Mouse (Mus musculus) CH12.LX (cell line): Measurements from ENCODE around the gene Gm20388. TPM values are rescaled to one million over a fixed set of nuclear protein-coding genes. Genes with fewer than 3 reads are reported as not detected.

Source experiments
- DNase-seq: peaks from one replicate; pipeline ENCODE4 v3.0.0-alpha.2; 2013; ENCODE audit errors: extremely low read depth
- H3K27ac ChIP-seq: 2 replicates; pipeline ENCODE4 v1.5.1; 2012; ENCODE audit warnings: low read depth, mild to moderate bottlenecking, control low read depth, moderate library complexity; ENCODE audit not compliant: insufficient read depth
- H3K27me3 ChIP-seq: replicated peaks from 2 replicates; pipeline ENCODE3; 2012; ENCODE audit warnings: inconsistent platforms
- H3K36me3 ChIP-seq, 2 experiments: replicated peaks in 1 of 2; 2 replicates each; pipeline versions ENCODE3 to v1.6.1; 2012; ENCODE audit warnings: inconsistent platforms in 1 of 2, low read length in 1 of 2, mild to moderate bottlenecking in 1 of 2, mixed read lengths in 1 of 2, moderate library complexity in 1 of 2; ENCODE audit not compliant: control insufficient read depth in 1 of 2, insufficient read depth in 1 of 2
- H3K4me1 ChIP-seq, 2 experiments: 2 replicates each; pipeline ENCODE4 v1.6.1; 2012; ENCODE audit warnings: inconsistent platforms in 1 of 2, moderate library complexity in 1 of 2; ENCODE audit not compliant: insufficient read depth in 2 of 2, control insufficient read depth in 1 of 2
- H3K4me2 ChIP-seq: 2 replicates; pipeline ENCODE4 v1.6.1; 2012; ENCODE audit warnings: low read depth, mild to moderate bottlenecking, control low read depth; ENCODE audit not compliant: poor library complexity, insufficient read depth, severe bottlenecking
- H3K4me3 ChIP-seq, 3 experiments: fragments of 150-350 bp in 1 of 3; sonication (generic) in 1 of 3; replicated peaks in 1 of 3; 2 replicates each; pipeline versions ENCODE3 to v1.5.1; 2011 to 2012; ENCODE audit warnings: low read depth in 2 of 3, low read length in 2 of 3, mild to moderate bottlenecking in 2 of 3, moderate library complexity in 2 of 3, control low read depth in 1 of 3, improper control_type of control experiment in 1 of 3, inconsistent platforms in 1 of 3, mixed read lengths in 1 of 3; ENCODE audit not compliant: poor library complexity in 1 of 3
- H3K79me2 ChIP-seq: replicated peaks from 2 replicates; pipeline ENCODE4 v1.6.1; 2012; ENCODE audit warnings: mild to moderate bottlenecking, moderate library complexity; ENCODE audit not compliant: control insufficient read depth, poor library complexity, insufficient read depth, severe bottlenecking; ENCODE audit errors: extremely low read depth
- H3K9ac ChIP-seq: 2 replicates; pipeline ENCODE4 v1.6.1; 2012; ENCODE audit warnings: low read depth, mild to moderate bottlenecking, control low read depth, moderate library complexity; ENCODE audit not compliant: insufficient read depth
- H3K9me3 ChIP-seq: replicated peaks from 2 replicates; pipeline ENCODE3; 2012; ENCODE audit warnings: low read length, inconsistent platforms, mixed read lengths
- CTCF ChIP-seq, 2 experiments: IDR thresholded peaks in 1 of 2; conservative IDR thresholded peaks in 1 of 2; 2 replicates each; pipeline ENCODE4 v1.5.1; 2011 to 2012; ENCODE audit warnings: low read depth in 2 of 2, low read length in 2 of 2, improper control_type of control experiment in 1 of 2, inconsistent platforms in 1 of 2, mild to moderate bottlenecking in 1 of 2, moderate library complexity in 1 of 2
- ELF1 ChIP-seq: IDR thresholded peaks from 2 replicates; pipeline ENCODE4 v1.6.1; 2014; ENCODE audit warnings: low read depth, mild to moderate bottlenecking, inconsistent platforms, low read length, improper control_type of control experiment
- ETS1 ChIP-seq: conservative IDR thresholded peaks from 2 replicates; pipeline ENCODE4 v1.6.1; 2012; ENCODE audit warnings: low read depth, mild to moderate bottlenecking, inconsistent platforms, low read length, improper control_type of control experiment, moderate library complexity
- HCFC1 ChIP-seq: IDR thresholded peaks from 2 replicates; pipeline ENCODE4 v1.6.1; 2012; ENCODE audit warnings: low read depth, mild to moderate bottlenecking, inconsistent platforms, low read length, improper control_type of control experiment
- JUND ChIP-seq: conservative IDR thresholded peaks from 2 replicates; pipeline ENCODE4 v1.6.1; 2011; ENCODE audit warnings: low read depth, low read length, improper control_type of control experiment
- MAFK ChIP-seq: IDR thresholded peaks from 2 replicates; pipeline ENCODE4 v1.6.1; 2011; ENCODE audit warnings: low read length, improper control_type of control experiment; ENCODE audit not compliant: insufficient replicate concordance
- MAX ChIP-seq: IDR thresholded peaks from 2 replicates; pipeline ENCODE4 v1.6.1; 2011; ENCODE audit warnings: low read length, improper control_type of control experiment
- MAZ ChIP-seq: IDR thresholded peaks from 2 replicates; pipeline ENCODE4 v1.6.1; 2012; ENCODE audit warnings: low read depth, mild to moderate bottlenecking, inconsistent platforms, low read length, improper control_type of control experiment, moderate library complexity
- MEF2A ChIP-seq: IDR thresholded peaks from 2 replicates; pipeline ENCODE4 v1.6.1; 2014; ENCODE audit warnings: low read depth, mild to moderate bottlenecking, inconsistent platforms, low read length, improper control_type of control experiment, borderline replicate concordance
- MXI1 ChIP-seq: IDR thresholded peaks from 2 replicates; pipeline ENCODE4 v1.6.1; 2011; ENCODE audit warnings: mild to moderate bottlenecking, low read depth, low read length, improper control_type of control experiment
- PAX5 ChIP-seq: IDR thresholded peaks from 2 replicates; pipeline ENCODE4 v1.6.1; 2012; ENCODE audit warnings: low read length, inconsistent platforms, mixed read lengths
- POLR2A ChIP-seq: IDR thresholded peaks from 2 replicates; pipeline ENCODE4 v1.6.1; 2011; ENCODE audit warnings: low read depth, mild to moderate bottlenecking, improper control_type of control experiment, low read length
- POLR2AphosphoS2 ChIP-seq: IDR thresholded peaks from 2 replicates; pipeline ENCODE4 v1.6.1; 2011; ENCODE audit warnings: low read depth, low read length, improper control_type of control experiment
- RAD21 ChIP-seq: IDR thresholded peaks from 2 replicates; pipeline ENCODE4 v1.6.1; 2011; ENCODE audit warnings: low read depth, mild to moderate bottlenecking, low read length, improper control_type of control experiment, moderate library complexity
- SIN3A ChIP-seq: IDR thresholded peaks from 2 replicates; pipeline ENCODE4 v1.6.1; 2012; ENCODE audit warnings: low read length, improper control_type of control experiment, inconsistent platforms
- SMC3 ChIP-seq: IDR thresholded peaks from 2 replicates; pipeline ENCODE4 v1.6.1; 2011; ENCODE audit warnings: low read depth, low read length, improper control_type of control experiment
- TBP ChIP-seq: conservative IDR thresholded peaks from 2 replicates; pipeline ENCODE4 v1.6.1; 2011; ENCODE audit warnings: low read depth, low read length, improper control_type of control experiment
- TCF12 ChIP-seq: IDR thresholded peaks from 2 replicates; pipeline ENCODE4 v1.6.1; 2014; ENCODE audit warnings: low read depth, mild to moderate bottlenecking, inconsistent platforms, low read length, improper control_type of control experiment
- USF1 ChIP-seq: IDR thresholded peaks from 2 replicates; pipeline ENCODE4 v1.6.1; 2014; ENCODE audit warnings: low read depth, mild to moderate bottlenecking, inconsistent platforms, low read length, improper control_type of control experiment
- ZC3H11A ChIP-seq: IDR thresholded peaks from 2 replicates; pipeline ENCODE4 v1.6.1; 2012; ENCODE audit warnings: low read depth, mild to moderate bottlenecking, inconsistent platforms, low read length, improper control_type of control experiment
- ZKSCAN1 ChIP-seq: IDR thresholded peaks from 2 replicates; pipeline ENCODE4 v1.6.1; 2012; ENCODE audit warnings: low read depth, inconsistent platforms, low read length, improper control_type of control experiment, borderline replicate concordance
- dilution Hi-C: fragments of 300-500 bp; cut with MboI; formaldehyde crosslinking; loops from 2 replicates; pipeline ENCODE4 v1.14.3; 2020; ENCODE audit warnings: low sequenced_read_pairs; ENCODE audit not compliant: extremely low pct_unique_long_range_greater_than_20kb, extremely low pct_ligation_motif_present
- in situ Hi-C: fragments of 300-500 bp; cut with MboI; formaldehyde crosslinking; loops from 3 replicates; pipeline ENCODE4 v1.14.3; 2019; ENCODE audit warnings: low sequenced_read_pairs, low pct_ligation_motif_present, low pct_unique_long_range_greater_than_20kb, mixed read lengths
- polyA plus RNA-seq: library from polyadenylated mRNA; unstranded; fragments of >175 nt; gene quantifications from 2 replicates; pipeline ENCODE4 v1.2.1, GENCODE M21; 2012; ENCODE audit warnings: low read depth; ENCODE audit not compliant: insufficient read length
- total RNA-seq, 2 experiments: library from RNA; depleted of rRNA; stranded (reverse); fragments of 300-350 nt in 1 of 2; fragments of >200 nt in 1 of 2; gene quantifications; 2 replicates each; pipeline ENCODE4 v1.2.3; 2012 to 2014

Gene Gm20388
- total and polyA plus RNA-seq, 3 experiments = 14.8 to 26.3 (median 22.2) TPM

DNA sequence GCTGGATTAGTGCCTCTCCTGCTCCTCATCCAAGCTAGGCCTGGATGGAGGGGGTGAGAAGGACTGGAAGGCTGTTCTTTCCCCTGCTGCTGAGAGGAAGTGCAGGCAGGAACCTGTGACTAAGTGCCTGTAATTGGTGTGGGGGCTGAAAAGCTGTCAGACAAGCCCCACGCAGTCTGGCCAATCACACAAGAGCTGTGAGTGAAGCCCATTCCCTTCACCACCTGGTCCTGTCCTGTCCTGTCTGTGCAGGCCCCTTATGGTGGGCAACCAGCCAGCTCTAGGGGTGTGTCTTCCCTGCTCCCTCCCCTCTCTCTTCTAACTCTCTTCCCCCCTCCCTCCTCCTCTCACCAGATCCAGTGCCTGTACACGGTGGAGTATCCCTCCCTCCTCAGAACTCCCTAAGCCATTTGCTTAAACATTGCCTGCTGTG lies 3227.0 kb downstream of the Gm20388 start:
- Histone ChIP-seq H3K36me3 (no peaks in the 10 kb centered on the region), H3K4me3 (no peak overlapping the region), H3K27me3 (peaks cover 35% of the 10 kb centered on the region), H3K9me3 (peaks cover 10% of the 10 kb centered on the region), H3K27ac (no peak overlapping the region)
- no peak for DNase-seq
- in situ Hi-C loops = no loop called here
- TF ChIP-seq USF1 (no peak), CTCF (conservative IDR thresholded peaks at IDR 0.05 in 1 of 2, IDR thresholded peaks at IDR 0.05 in 1 of 2; ENCODE audit: low read depth in 2 of 2, low read length in 2 of 2) (no peak), HCFC1 (no peak), ZC3H11A (no peak), SMC3 (no peak), ZKSCAN1 (no peak), PAX5 (no peak)
- TF ChIP-seq, all 38 proteins: peak for 0
- Histone ChIP-seq H3K79me2 (no peaks in the 10 kb centered on the region), H3K4me2 (no peak overlapping the region), H3K4me1 (no peaks in the 10 kb centered on the region), H3K9ac (no peak overlapping the region)
- dilution Hi-C loops = no loop called here

- in situ Hi-C loops (no loop called here), dilution Hi-C loops (no loop called here)
- Histone ChIP-seq H3K4me3 (no peak overlapping the region), H3K79me2 (no peaks in the 10 kb centered on the region), H3K4me2 (no peak overlapping the region), H3K27ac (no peak overlapping the region), H3K9me3 (peaks cover 3% of the 10 kb centered on the region), H3K36me3 (no peaks in the 10 kb centered on the region), H3K4me1 (no peaks in the 10 kb centered on the region), H3K27me3 (peaks cover 33% of the 10 kb centered on the region), H3K9ac (no peak overlapping the region)
- TF ChIP-seq SIN3A = no peak
- TF ChIP-seq POLR2AphosphoS2 = no peak
- no peak for TF ChIP-seq MXI1
- no peak for TF ChIP-seq ELF1
- TF ChIP-seq RAD21 = no peak
- no peak for TF ChIP-seq TBP
- no peak for TF ChIP-seq PAX5
- no peak for TF ChIP-seq JUND
- no peak for TF ChIP-seq POLR2A
- no peak for TF ChIP-seq MEF2A
- TF ChIP-seq MAFK = no peak
- TF ChIP-seq ZC3H11A = no peak
- TF ChIP-seq MAZ = no peak
- no peak for TF ChIP-seq ZKSCAN1
- no peak for TF ChIP-seq TCF12
- no peak for TF ChIP-seq USF1
- no peak for TF ChIP-seq ETS1
- no peak for TF ChIP-seq MAX
- DNase-seq = no peak
These were observed 3228.1 kb downstream of the Gm20388 start for GRCm38 (mm10) chr8:123138741-123139140.
